Mouse (Mus musculus): ENCODE data around the gene Tmc6.

DNA sequence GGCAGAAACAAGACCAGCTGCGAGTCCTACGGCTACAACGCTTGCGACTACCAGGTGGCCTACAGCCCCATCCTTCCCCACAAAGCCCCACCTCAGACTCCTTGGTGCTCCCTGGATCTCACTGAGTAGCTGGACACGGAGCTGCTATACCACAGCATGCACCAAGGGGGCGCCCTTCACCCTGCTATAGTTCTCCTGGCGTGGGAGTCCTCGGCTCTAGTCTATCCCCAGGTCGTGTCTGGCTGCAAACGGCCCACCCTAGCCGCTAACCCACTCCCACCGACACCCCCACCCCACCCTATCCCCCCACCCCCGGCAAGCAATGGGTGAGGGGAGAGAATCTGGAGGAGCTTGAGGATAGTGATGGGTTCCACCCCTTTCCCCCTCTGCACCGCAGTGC is 8.3 kb upstream of the Tmc6 start:
- TF ChIP-seq POLR2A (IDR thresholded peaks at IDR 0.05; ENCODE audit: insufficient read depth, low read depth, low read length) (no peak), EP300 (IDR thresholded peaks at IDR 0.05; ENCODE audit: insufficient read depth, low read depth, low read length) (peak; percentile 64; the same call in 1 of the 2 replicates), CTCF (IDR thresholded peaks at IDR 0.05) (peak; percentile 97)
